Mouse (Mus musculus) lung, embryonic 14.5 days (tissue): ENCODE data around the gene Rfwd3. TPM values are rescaled to one million over a fixed set of nuclear protein-coding genes. Genes with fewer than 3 reads are reported as not detected.
"Not testable (repeated sequence)": the region's sequence is repeated elsewhere in the genome, so short reads cannot be mapped to it uniquely, and the experiment has no call there.

Experiments used
- ATAC-seq: fragments of 200-750 bp; cut with Nextera tagmentation; 2 replicates; pipeline ENCODE4 v1.8.0; 2017; ENCODE audit warnings: mild to moderate bottlenecking, moderate TSS enrichment, moderate library complexity; ENCODE audit not compliant: insufficient read depth
- DNase-seq: peaks from one replicate; pipeline ENCODE4 v3.0.0-alpha.2; 2015
- H3K27ac ChIP-seq: fragments of 300-500 bp; sonication (generic); 2 replicates; pipeline ENCODE4 v1.5.1; 2014; ENCODE audit warnings: low read depth, mild to moderate bottlenecking, moderate library complexity
- H3K27me3 ChIP-seq: fragments of 300-500 bp; sonication (generic); 2 replicates; pipeline ENCODE4 v1.6.1; 2014; ENCODE audit warnings: low read length, control low read depth; ENCODE audit not compliant: insufficient read depth
- H3K36me3 ChIP-seq: fragments of 300-500 bp; sonication (generic); 2 replicates; pipeline ENCODE4 v1.6.1; 2014; ENCODE audit warnings: control low read depth; ENCODE audit not compliant: insufficient read depth
- H3K4me1 ChIP-seq: fragments of 300-500 bp; sonication (generic); 2 replicates; pipeline ENCODE4 v1.6.1; 2014; ENCODE audit warnings: antibody characterized with exemption, control low read depth; ENCODE audit not compliant: insufficient read depth
- H3K4me2 ChIP-seq: fragments of 300-500 bp; sonication (generic); 2 replicates; pipeline ENCODE4 v1.6.1; 2014; ENCODE audit warnings: mild to moderate bottlenecking
- H3K4me3 ChIP-seq: fragments of 300-500 bp; sonication (generic); 2 replicates; pipeline ENCODE4 v1.5.1; 2014; ENCODE audit warnings: low read depth, low read length
- H3K9ac ChIP-seq: fragments of 300-500 bp; sonication (generic); 2 replicates; pipeline ENCODE4 v1.6.1; 2014
- H3K9me3 ChIP-seq: fragments of 300-500 bp; sonication (generic); 2 replicates; pipeline ENCODE4 v1.6.1; 2016; ENCODE audit warnings: low read depth, low read length, control low read depth
- CTCF ChIP-seq: IDR thresholded peaks from 2 replicates; pipeline ENCODE4 v1.5.1; 2016; ENCODE audit warnings: antibody characterized with exemption, low read depth
- WGBS: fragments of 180-500 bp; shearing (Covaris S2); extraction: QIAGEN DNeasy Blood & Tissue Kit; methylation state at CpG from one replicate; pipeline ENCODE4 v1.1.7; 2014; 5-methylcytosine and 5-hydroxymethylcytosine counted together
- polyA plus RNA-seq: library from polyadenylated mRNA; unstranded; fragments of >200 nt; fragmentation: Nextera tagmentation; extraction: Ambion mirVana; gene quantifications from 2 replicates; pipeline ENCODE4 v1.2.1, GENCODE M21; 2014

Gene Rfwd3
- polyA plus RNA-seq, 1 experiment from 2014 or later, result 82.6 TPM

DNA sequence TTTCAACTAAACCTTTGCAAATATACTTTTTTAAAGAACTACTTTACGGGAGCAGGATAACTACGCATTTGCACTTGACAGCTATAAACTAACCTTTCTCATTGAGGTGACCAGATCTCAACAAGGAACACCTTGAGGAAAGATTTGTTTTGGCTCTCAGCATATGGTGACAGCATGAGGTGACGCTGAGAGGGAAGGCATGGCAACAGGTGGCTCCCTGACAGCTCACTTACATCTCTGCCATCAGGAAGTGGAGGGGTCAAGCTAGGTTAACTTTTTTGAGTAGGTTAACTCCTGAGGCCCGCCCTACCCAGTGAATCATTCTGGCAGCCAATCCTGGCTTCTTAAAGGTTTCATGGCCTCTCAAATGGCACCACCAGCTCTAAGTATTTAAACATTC, 14.4 kb downstream of the Rfwd3 start:
- no peak overlapping the region for H3K9ac ChIP-seq
- H3K4me2 ChIP-seq, result no peak overlapping the region
- no peak overlapping the region for H3K4me3 ChIP-seq
- DNase-seq, result no peak
- TF ChIP-seq CTCF, result no peak
- no peaks in the 10 kb centered on the region for H3K27me3 ChIP-seq
- ATAC-seq, result no peak
- H3K4me1 ChIP-seq, result no peaks in the 10 kb centered on the region
- H3K27ac ChIP-seq, result no peak overlapping the region
- 69% methylated on average over 4 of the region's 4 CpGs for WGBS
- H3K9me3 ChIP-seq, result no peaks in the 10 kb centered on the region
- peaks cover 94% of the 10 kb centered on the region for H3K36me3 ChIP-seq

DNA sequence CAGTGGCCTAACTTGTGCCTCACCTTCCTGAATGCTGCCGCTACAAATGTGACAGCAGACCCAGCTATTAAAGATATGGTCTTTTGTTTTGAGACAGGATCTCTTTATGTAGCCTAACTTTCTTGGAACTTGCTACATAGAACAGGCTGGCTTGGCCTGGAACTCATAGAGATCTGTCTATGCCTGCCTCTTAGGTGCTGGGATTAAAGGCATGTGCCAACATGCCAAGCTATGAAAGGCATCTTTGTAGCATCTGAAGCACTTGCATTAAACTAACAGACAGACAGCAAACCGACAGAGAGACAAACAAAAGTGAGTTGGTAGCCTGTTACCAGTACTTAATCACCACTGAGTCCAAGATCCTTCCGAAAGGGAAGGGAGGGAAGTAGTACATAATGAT, 17.9 kb downstream of the Rfwd3 start:
- Histone ChIP-seq H3K36me3 (peaks cover 94% of the 10 kb centered on the region), H3K4me1 (no peaks in the 10 kb centered on the region), H3K27me3 (no peaks in the 10 kb centered on the region), H3K9me3 (no peaks in the 10 kb centered on the region), H3K27ac (no peak overlapping the region), H3K4me2 (no peak overlapping the region), H3K9ac (no peak overlapping the region), H3K4me3 (no peak overlapping the region)
- ATAC-seq (no peak), DNase-seq (no peak)
- WGBS, result 85% methylated on average over 3 of the region's 3 CpGs
- TF ChIP-seq CTCF, result no peak

DNA sequence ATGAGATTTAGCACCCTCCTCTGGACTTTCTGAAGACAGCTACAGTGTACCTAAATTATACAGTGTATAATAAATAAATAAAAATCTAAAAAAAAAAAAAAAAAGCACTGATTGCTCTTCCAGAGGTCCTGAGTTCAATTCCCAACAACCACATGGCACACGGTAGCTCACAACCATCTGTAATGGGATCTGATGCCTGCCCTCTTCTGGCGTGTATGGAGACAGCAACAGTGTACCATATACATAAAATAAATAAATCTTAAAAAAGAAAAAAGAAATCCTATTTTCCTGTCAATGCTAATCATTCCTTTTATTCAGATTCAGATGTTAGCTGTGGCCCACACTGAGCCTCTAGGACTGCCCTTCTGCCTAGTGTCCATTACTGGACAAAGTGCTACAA, 31.7 kb downstream of the Rfwd3 start:
- no peaks in the 10 kb centered on the region for H3K9me3 ChIP-seq
- ATAC-seq (no peak), DNase-seq (no peak)
- no peaks in the 10 kb centered on the region for H3K27me3 ChIP-seq
- 68% methylated on average over 2 of the region's 2 CpGs for WGBS
- no peaks in the 10 kb centered on the region for H3K4me1 ChIP-seq
- no peak overlapping the region for H3K27ac ChIP-seq
- peak; percentile 25; the same call in 1 of the 2 replicates for TF ChIP-seq CTCF
- H3K36me3 ChIP-seq, result peaks cover 23% of the 10 kb centered on the region
- H3K4me2 ChIP-seq, result no peak overlapping the region
- H3K9ac ChIP-seq, result no peak overlapping the region
- H3K4me3 ChIP-seq, result no peak overlapping the region

DNA sequence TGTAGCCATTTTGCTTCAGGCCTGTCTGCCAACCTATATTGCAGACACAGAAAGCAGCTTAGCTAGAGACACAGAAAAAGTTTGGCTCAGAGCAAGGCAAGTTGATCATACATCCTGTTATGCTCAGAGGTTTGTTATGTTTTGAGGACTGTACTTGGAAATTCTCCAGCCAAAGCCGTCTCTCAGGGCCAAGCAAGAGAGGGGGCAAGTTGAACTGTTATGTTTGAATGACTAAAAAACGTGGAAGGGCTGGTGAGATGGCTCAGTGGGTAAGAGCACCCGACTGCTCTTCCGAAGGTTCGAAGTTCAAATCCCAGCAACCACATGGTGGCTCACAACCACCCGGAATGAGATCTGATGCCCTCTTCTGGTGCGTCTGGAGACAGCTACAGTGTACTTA, 33.9 kb downstream of the Rfwd3 start:
- H3K27ac ChIP-seq, ATAC-seq, H3K4me2 ChIP-seq, H3K27me3 ChIP-seq, H3K4me3 ChIP-seq, H3K9me3 ChIP-seq, H3K9ac ChIP-seq, H3K4me1 ChIP-seq: not testable (repeated sequence)
- peak; percentile 45 for DNase-seq
- H3K36me3 ChIP-seq, result peaks cover 15% of the 10 kb centered on the region
- WGBS, result 67% methylated on average over 7 of the region's 7 CpGs

DNA sequence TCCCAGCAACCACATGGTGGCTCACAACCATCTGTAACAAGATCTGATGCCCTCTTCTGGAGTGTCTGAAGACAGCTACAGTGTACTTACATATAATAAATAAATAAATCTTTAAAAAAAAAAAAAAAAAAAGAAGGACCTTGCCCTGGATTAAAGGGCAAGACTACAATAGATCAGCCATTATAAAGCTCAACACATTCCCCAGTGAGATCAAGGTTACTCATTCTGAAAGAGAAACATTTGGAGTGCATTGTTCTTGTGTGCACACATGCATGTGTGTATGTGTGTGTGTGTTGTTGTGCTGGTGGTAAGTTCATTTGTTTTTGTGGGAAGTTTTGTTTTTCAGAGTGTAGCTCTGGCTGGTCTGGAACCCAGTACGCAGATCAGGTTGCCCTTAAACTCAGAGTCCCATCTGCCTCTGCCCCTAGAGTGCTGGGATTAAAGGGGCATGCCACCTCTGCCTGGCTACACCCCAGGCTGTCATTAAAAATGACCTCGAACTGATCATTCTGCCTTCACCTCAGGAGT, 35.3 kb downstream of the Rfwd3 start:
- no peak for DNase-seq
- 69% methylated on average over 2 of the region's 2 CpGs for WGBS
- Histone ChIP-seq H3K36me3 (peaks cover 4% of the 10 kb centered on the region; the same call in 1 of the 2 replicates), H3K27me3 (no peaks in the 10 kb centered on the region), H3K4me1 (no peaks in the 10 kb centered on the region), H3K9me3 (no peaks in the 10 kb centered on the region), H3K4me2 (no peak overlapping the region), H3K27ac (no peak overlapping the region), H3K4me3 (no peak overlapping the region), H3K9ac (no peak overlapping the region)
- TF ChIP-seq CTCF, result no peak
- no peak for ATAC-seq

DNA sequence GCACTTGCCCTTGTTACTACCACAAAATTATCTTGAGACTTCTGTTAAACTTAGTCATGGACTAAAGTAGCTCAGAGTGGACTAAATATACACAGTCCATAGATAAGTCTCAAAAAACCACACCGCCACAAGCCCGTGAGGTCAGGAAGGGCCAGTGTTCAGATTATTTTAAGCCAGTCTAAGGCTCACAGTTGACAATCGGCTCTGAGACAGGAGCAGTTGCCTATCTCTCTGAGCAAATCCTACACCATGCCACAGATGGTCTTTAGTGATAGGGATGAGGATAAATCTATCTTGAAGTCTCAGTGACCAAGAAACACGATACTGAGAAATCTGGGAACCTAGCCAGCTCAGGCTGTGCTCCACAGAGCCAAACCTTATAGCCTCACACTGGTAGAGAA, 38.0 kb downstream of the Rfwd3 start:
- H3K9me3 ChIP-seq, result no peaks in the 10 kb centered on the region
- no peak overlapping the region for H3K4me2 ChIP-seq
- H3K27ac ChIP-seq, result no peak overlapping the region
- ATAC-seq (no peak), DNase-seq (peak; percentile 63)
- no peak overlapping the region for H3K4me3 ChIP-seq
- WGBS, result 50% methylated on average over 4 of the region's 4 CpGs
- no peak for TF ChIP-seq CTCF
- no peaks in the 10 kb centered on the region for H3K36me3 ChIP-seq
- no peak overlapping the region for H3K9ac ChIP-seq
- H3K27me3 ChIP-seq, result no peaks in the 10 kb centered on the region
- H3K4me1 ChIP-seq, result peaks cover 5% of the 10 kb centered on the region; the same call in 1 of the 2 replicates

DNA sequence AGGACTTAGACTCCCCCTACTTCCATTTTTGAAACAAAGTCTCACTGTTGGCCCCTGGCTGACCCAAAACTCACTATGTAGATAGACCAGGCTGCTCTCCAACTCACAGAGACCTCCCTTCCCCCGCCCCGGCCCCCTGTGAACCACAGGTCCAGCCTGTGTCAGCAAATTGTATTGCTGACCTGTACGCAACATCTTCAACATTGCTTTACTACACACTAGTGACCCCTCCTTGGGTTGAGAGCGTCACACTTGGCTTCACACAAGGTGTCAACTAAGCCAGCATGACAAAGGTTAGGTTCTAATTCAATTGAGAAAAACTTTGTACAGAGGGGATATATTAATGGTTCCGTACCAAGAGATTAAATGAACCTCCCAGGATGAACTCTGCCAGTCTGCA, 39.8 kb downstream of the Rfwd3 start:
- DNase-seq (no peak), ATAC-seq (no peak)
- Histone ChIP-seq H3K4me1 (peaks cover 5% of the 10 kb centered on the region; the same call in 1 of the 2 replicates), H3K27me3 (no peaks in the 10 kb centered on the region), H3K36me3 (no peaks in the 10 kb centered on the region), H3K4me2 (no peak overlapping the region), H3K9ac (no peak overlapping the region), H3K9me3 (no peaks in the 10 kb centered on the region), H3K4me3 (no peak overlapping the region), H3K27ac (no peak overlapping the region)
- 97% methylated on average over 5 of the region's 5 CpGs for WGBS
- TF ChIP-seq CTCF, result no peak

DNA sequence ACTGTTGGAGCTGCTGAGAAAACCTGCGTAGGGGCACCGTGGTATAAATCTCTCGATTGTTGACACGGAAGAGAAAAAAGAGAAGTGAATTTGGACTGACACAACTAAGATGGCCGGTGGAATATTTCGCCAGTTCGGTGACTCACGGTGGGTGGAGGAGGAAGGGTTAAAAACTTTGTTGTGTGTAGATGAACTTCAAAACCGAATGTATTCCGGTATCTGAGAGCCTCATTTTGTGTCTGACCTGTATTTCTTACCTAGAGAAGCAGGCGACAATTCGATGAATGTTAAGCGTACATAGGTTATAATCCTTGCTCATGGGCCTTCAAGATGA, 40.6 kb downstream of the Rfwd3 start:
- TF ChIP-seq CTCF, result no peak
- peak overlapping the region; percentile 62 for H3K4me2 ChIP-seq
- H3K4me1 ChIP-seq, result peaks cover 5% of the 10 kb centered on the region; the same call in 1 of the 2 replicates
- H3K27ac ChIP-seq, result peak overlapping the region; percentile 99
- H3K4me3 ChIP-seq, result peak overlapping the region; percentile 84
- no peaks in the 10 kb centered on the region for H3K27me3 ChIP-seq
- ATAC-seq, result no peak
- no peaks in the 10 kb centered on the region for H3K36me3 ChIP-seq
- DNase-seq, result no peak
- WGBS, result 9% methylated on average over 13 of the region's 13 CpGs
- no peaks in the 10 kb centered on the region for H3K9me3 ChIP-seq
- H3K9ac ChIP-seq, result peak overlapping the region; percentile 84
